Mouse (Mus musculus) left cerebral cortex, postnatal 10 days (tissue): ENCODE measurements around the gene En2. TPM values are rescaled to one million over a fixed set of nuclear protein-coding genes. Genes with fewer than 3 reads are reported as not detected.

Experiments used
- DNase-seq, 2 experiments: peaks; one replicate each; pipeline ENCODE4 v3.0.0; 2021 to 2022; ENCODE audit warnings: low spot score in 2 of 2, mixed read lengths in 1 of 2; ENCODE audit errors: extremely low spot score in 1 of 2
- intact Hi-C: fragments of 180-260 bp; cut with DNase I; formaldehyde crosslinking; loops from one replicate; pipeline ENCODE4 v1.15.1; 2025
- total RNA-seq, 2 experiments: library from RNA; stranded (reverse); gene quantifications; 2 replicates each; pipeline ENCODE4 v1.2.3; 2021

En2 gene
- total RNA-seq, 2 experiments from 2014 or later: not detected

- DNase-seq: no peak
- intact Hi-C loops: no loop called here
Observed at GRCm38 (mm10) chr5:28158308-28159071, 7.0 kb upstream of the En2 start.

GRCm38 (mm10) chr5:28159072-28159458 lies 6.4 kb upstream of the En2 start:
- DNase-seq: no peak
- intact Hi-C loops: no loop called here

DNA sequence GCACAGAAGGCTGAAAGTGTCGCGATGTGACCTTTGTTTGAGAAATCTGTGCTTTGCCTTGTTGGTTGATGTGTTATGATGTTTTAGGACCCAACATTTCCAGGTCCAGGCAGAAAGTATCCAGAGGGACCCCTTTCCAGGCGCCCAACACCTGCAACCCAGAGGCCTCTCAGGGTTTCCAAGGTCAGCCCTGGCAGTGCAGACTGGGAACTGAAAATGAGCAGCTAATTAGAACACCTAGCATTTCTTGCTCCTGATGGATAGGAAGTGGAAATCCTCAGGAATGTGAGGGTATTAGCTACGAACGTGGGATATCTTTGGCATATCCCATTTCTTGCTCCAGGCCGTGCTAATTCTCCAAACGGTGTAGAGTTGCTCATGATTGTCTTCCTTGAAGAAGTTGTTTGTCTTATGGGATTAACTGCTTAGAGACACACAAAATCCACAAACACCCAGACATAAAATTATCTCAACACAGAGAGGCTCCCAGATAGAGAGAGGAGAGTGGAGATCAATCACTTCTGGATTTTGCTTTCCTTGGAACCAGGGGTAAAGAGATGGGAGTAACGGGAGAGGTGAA lies 5.5 kb upstream of the En2 start:
- intact Hi-C loops: loop anchor here (5.0 kb wide), 1 partner anchor 1312 kb away; no protein-coding TSS in a partner anchor
- DNase-seq: no peak

GRCm38 (mm10) chr5:28161383-28161937 lies 4.0 kb upstream of the En2 start:
- no peak for DNase-seq
- intact Hi-C loops: loop anchor here (5.0 kb wide), 1 partner anchor 1311 kb away; no protein-coding TSS in a partner anchor

DNA sequence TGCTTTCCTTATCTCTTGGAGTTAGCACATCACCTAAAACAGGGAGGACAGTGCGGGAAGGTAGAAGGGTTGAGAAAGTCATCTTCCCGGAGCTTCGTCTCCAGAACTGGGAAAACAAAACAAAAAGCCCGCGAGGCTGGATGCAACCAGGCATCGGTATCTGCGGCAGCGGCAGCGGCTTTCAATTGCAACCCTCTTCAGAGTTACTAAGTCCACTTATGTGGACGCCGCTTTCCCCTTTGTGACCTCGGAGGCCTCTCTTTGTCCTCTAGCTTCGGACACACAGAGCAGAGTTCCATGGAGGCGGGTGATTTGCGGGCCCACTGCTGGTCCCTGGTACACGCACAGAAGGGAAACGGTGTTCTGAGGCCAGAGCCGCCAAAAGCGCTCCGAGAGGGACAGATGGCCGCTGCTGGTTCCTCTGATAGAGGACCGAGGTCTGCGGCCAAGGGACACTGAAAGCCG lies 3.5 kb upstream of the En2 start:
- intact Hi-C loops: loop anchor here (5.0 kb wide), 1 partner anchor 1310 kb away; no protein-coding TSS in a partner anchor
- DNase-seq: no peak

DNA sequence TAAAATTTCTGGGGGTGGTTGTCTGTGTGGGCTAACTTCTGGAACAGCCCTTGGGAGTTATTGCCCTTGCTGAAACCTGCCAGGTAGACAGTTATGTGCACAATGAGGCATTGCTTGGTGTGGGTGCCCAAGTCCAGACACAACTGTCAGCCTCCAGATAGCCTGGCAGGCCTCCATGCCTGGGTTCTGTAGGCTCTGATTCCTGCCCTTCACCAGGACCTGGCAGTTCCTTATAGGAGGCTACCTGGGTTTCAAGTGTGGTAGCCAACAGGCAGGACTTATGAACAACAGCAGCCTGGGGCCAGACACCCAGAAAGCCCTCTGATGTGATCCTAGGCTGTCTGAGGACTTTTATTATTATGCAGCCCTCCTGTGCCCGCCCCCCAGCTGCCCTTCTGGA lies 1.6 kb upstream of the En2 start:
- no peak for DNase-seq
- intact Hi-C loops: loop anchor here (5.0 kb wide), 1 partner anchor 1308 kb away; no protein-coding TSS in a partner anchor

DNA sequence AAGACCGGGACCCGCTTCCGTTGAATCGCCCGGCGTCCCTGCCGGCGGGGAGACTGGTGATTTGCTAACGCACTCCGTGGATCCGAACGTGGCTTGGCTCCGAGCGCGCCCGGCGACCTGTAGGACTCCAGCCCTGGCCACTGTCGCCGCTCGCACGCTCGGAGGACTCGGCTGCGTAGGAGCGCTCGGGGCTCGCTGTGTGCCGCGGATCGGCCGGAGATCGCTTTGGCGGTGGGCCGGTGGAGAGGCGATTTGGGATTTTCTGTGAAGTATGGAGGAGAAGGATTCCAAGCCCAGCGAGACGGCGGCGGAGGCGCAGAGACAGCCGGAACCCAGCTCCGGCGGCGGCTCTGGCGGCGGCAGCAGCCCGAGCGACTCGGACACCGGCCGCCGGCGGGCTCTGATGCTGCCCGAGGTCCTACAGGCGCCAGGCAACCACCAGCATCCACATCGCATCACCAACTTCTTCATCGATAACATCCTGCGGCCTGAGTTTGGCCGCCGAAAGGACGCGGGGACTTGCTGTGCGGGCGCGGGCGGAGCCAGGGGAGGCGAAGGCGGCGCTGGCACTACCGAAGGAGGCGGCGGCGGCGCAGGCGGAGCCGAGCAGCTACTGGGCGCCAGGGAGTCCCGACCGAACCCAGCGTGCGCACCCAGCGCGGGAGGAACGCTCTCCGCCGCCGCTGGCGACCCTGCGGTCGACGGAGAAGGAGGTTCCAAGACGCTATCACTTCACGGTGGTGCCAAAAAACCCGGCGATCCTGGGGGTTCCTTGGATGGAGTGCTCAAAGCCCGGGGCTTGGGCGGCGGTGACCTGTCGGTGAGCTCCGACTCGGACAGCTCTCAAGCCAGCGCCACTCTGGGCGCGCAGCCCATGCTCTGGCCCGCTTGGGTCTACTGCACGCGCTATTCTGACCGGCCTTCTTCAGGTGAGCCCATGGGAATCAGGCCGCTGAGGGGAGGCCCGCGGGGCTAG lies 1.1 kb downstream of the En2 start:
- no peak for DNase-seq
- intact Hi-C loops: loop anchor here (5.0 kb wide), 1 partner anchor 44 kb away; no protein-coding TSS in a partner anchor

GRCm38 (mm10) chr5:28167611-28168252 lies 2.2 kb downstream of the En2 start:
- DNase-seq: no peak
- intact Hi-C loops: loop anchor here (5.0 kb wide), 1 partner anchor 45 kb away; no protein-coding TSS in a partner anchor

DNA sequence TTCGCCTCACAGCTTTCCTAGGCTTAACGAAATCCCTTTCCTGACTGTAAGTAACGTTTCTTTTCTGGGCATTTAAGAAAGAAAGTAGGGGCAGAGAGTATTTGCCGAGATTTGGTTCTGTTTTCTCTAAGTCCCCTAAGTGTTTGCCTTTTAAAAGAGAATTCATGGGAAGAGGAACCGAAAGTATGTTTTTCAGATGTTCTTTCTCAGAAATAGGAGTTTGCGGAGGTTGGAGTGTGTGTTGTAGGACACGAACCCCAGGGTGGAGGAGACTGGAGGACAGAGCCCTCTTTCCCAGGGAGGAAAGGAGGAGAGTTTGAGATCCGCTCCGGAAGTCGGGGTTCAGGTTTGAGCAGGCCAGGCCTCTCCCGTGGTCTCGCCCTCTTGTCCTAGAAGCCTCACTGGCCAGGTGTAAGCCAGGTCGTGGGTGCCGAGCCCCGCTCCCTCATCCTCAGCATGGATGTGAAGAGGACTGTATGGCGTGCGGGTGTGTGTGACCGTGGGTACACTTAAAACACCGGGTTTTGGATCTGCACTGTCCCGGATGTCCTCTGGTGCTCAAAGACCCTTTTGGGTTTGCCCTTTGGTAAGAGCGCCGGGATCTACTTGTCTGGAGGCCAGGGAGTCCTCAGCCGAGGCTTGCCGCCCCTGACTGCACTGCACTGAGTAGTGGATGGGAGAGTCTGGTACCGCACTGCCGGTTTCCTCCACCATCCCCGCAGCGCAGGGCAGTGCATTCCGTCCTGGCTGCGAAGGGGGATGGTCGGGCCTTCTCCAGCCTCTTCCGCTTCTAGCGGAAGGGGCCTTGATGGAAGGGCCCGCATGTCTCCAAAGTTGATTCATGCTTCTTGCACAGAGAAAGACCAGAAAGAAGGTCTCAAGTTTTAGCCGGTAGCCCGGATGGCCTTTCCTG lies 3.0 kb downstream of the En2 start:
- no peak for DNase-seq
- intact Hi-C loops: loop anchor here (5.0 kb wide), 1 partner anchor 46 kb away; no protein-coding TSS in a partner anchor

- intact Hi-C loops: loop anchor here (5.0 kb wide), 1 partner anchor 47 kb away; no protein-coding TSS in a partner anchor
- no peak for DNase-seq
Observed at GRCm38 (mm10) chr5:28169166-28169801, 3.8 kb downstream of the En2 start.

- intact Hi-C loops: loop anchor here (5.0 kb wide), 1 partner anchor 37 kb away; no protein-coding TSS in a partner anchor
- no peak for DNase-seq
Observed at GRCm38 (mm10) chr5:28170081-28170480, 4.6 kb downstream of the En2 start.

DNA sequence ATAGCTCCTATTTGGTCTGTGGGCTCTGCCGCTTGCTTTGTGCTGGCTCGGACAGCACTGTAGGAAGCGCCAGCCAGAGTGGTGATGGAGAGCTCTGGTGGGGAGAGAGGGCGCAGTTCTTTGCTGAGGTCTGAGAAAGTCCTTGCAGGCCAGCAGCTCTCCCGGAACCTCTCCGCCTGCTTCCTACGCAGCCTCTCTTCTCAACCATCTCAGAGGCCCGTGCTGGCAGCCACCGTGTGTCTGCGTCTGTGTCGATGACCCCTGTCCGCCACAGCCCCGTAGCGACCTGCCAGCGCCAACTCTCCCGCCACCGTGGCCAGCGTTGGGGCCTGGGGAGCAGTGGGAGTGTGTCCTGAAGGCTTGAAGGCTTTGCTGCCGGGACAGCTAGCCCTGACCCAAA lies 5.4 kb downstream of the En2 start:
- no peak for DNase-seq
- intact Hi-C loops: loop anchor here (5.0 kb wide), 1 partner anchor 36 kb away; no protein-coding TSS in a partner anchor

DNA sequence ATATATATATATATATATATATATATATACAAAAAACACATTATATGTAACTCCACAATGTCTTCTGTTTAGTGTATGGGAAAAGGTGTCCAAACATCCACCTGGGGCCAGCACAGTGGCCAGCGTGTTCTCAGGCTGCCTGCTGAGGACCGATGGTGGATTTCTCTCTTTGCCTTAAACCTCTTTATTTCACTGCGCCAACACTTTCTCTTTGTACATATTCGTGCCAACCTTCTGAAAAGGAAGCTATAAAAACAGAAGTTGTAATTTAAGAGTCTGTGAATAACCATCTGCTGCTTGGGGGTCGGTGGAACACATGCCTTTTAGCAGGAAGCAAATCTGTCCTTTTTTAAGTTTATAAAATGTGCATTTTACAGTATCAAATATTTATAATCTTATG lies 6.2 kb downstream of the En2 start:
- intact Hi-C loops: loop anchor here (5.0 kb wide), 1 partner anchor 36 kb away; no protein-coding TSS in a partner anchor
- no peak for DNase-seq

GRCm38 (mm10) chr5:28172261-28172920 lies 6.9 kb downstream of the En2 start:
- DNase-seq: no peak
- intact Hi-C loops: loop anchor here (5.0 kb wide), 1 partner anchor 35 kb away; no protein-coding TSS in a partner anchor

DNA sequence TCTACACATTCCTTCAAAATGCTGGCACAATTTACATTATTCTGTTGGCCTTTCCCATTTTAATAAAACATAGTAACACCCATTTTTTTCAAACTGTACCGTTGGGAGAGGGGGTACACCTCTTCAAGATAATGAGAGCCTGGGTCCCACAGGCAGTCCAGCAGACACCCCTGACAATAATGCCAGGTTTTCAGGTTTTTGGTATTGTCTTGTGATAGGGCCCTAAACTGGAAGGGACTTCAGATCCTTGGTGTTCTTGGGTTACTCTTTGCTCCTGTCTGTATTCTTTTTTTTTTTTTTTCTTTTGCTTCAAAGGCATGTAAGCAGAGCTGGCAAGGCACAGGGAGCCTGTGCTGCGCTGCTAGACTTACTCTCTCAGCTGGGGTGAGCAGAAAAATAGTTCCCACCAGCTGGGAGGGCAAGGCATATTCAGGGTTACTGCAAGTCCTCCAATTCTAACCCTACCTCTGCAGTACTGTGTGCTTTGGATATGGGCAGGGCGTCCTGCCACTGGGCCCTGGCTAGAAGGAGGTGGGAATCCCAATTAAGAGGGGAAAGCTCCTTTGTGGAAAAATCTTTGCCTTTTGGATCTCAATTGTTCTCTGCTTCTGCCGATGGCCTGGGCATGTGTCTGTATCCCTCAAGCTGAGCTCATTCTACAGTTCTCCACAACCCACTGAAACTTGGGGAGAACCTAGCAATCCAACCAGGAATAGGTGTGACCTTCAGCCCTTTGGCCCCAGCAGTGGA lies 7.6 kb downstream of the En2 start:
- DNase-seq: no peak
- intact Hi-C loops: loop anchor here (5.0 kb wide), 1 partner anchor 34 kb away; no protein-coding TSS in a partner anchor
